Mouse (Mus musculus) CD4-positive, CD25-positive, alpha-beta regulatory T cell (primary cell): Measurements from ENCODE around the gene Snap25. TPM values are rescaled to one million over a fixed set of nuclear protein-coding genes. Genes with fewer than 3 reads are reported as not detected.

Experiments
- polyA plus RNA-seq: library from polyadenylated mRNA; unstranded; fragments of 100-300 nt; shearing (Covaris generic); gene quantifications from one replicate; pipeline ENCODE4 v1.2.1, GENCODE M21; 2017

Snap25 gene
- polyA plus RNA-seq, result 0.05 TPM

GRCm38 (mm10) chr2:136713299-136713758 lies at the start of gene Snap25:
Gene Snap25, plus strand, starts transcription at chr2:136713453.

Other genes starting within 250 kb of the Snap25 start
- 0.22 TPM for gene Ankef1, start 211.5 kb upstream of the Snap25 start, polyA plus RNA-seq
- 7.2 TPM for gene AL731706.2, start 172.2 kb downstream of the Snap25 start, polyA plus RNA-seq
- gene Slx4ip, start 177.8 kb downstream of the Snap25 start, polyA plus RNA-seq, result 5.1 TPM
- gene AL731706.1, start 177.9 kb downstream of the Snap25 start, polyA plus RNA-seq, result 5.8 TPM
- 22.8 TPM for gene Mkks, start 177.9 kb downstream of the Snap25 start, polyA plus RNA-seq